Mouse (Mus musculus) limb, embryonic 10.5 days (tissue): Measurements from ENCODE around the gene Sh3gl1. TPM values are rescaled to one million over a fixed set of nuclear protein-coding genes. Genes with fewer than 3 reads are reported as not detected.
"Not testable (repeated sequence)": the region's sequence is repeated elsewhere in the genome, so short reads cannot be mapped to it uniquely, and the experiment has no call there.

Source experiments
- DNase-seq: peaks from one replicate; pipeline ENCODE4 v3.0.0-alpha.2; 2017; ENCODE audit warnings: low spot score
- H3K27ac ChIP-seq: fragments of 300-500 bp; sonication (generic); 2 replicates; pipeline ENCODE4 v1.5.1; 2016; ENCODE audit warnings: mild to moderate bottlenecking
- H3K27me3 ChIP-seq: fragments of 300-500 bp; sonication (generic); 2 replicates; pipeline ENCODE4 v1.6.1; 2016; ENCODE audit warnings: low read depth, mild to moderate bottlenecking; ENCODE audit not compliant: poor library complexity, severe bottlenecking
- H3K36me3 ChIP-seq: fragments of 300-500 bp; sonication (generic); 2 replicates; pipeline ENCODE4 v1.6.1; 2016; ENCODE audit warnings: mild to moderate bottlenecking, moderate library complexity
- H3K4me1 ChIP-seq: fragments of 300-500 bp; sonication (generic); 2 replicates; pipeline ENCODE4 v1.6.1; 2016
- H3K4me3 ChIP-seq: fragments of 300-500 bp; sonication (generic); 2 replicates; pipeline ENCODE4 v1.5.1; 2016; ENCODE audit warnings: mild to moderate bottlenecking, moderate library complexity
- H3K9me3 ChIP-seq: fragments of 300-500 bp; sonication (generic); replicated peaks from 2 replicates; pipeline ENCODE4 v1.6.1; 2016; ENCODE audit warnings: mild to moderate bottlenecking
- WGBS: fragments of 180-500 bp; shearing (Covaris S2); methylation state at CpG from one replicate; pipeline ENCODE4 v1.1.7; 2016; 5-methylcytosine and 5-hydroxymethylcytosine counted together
- polyA plus RNA-seq: library from polyadenylated mRNA; unstranded; fragments of >200 nt; fragmentation: Nextera tagmentation; extraction: Ambion mirVana; gene quantifications from 2 replicates; pipeline ENCODE4 v1.2.1, GENCODE M21; 2016

Sh3gl1 gene
- polyA plus RNA-seq, 1 experiment from 2014 or later = 187 TPM

- H3K36me3 ChIP-seq = peaks cover 100% of the 10 kb centered on the region
- not testable (repeated sequence) for H3K4me1 ChIP-seq, H3K9me3 ChIP-seq, H3K4me3 ChIP-seq, DNase-seq, H3K27ac ChIP-seq, H3K27me3 ChIP-seq
- 86% methylated on average over 6 of the region's 6 CpGs for WGBS
Observed at GRCm38 (mm10) chr17:56065715-56066114, 29.3 kb upstream of the Sh3gl1 start.

DNA sequence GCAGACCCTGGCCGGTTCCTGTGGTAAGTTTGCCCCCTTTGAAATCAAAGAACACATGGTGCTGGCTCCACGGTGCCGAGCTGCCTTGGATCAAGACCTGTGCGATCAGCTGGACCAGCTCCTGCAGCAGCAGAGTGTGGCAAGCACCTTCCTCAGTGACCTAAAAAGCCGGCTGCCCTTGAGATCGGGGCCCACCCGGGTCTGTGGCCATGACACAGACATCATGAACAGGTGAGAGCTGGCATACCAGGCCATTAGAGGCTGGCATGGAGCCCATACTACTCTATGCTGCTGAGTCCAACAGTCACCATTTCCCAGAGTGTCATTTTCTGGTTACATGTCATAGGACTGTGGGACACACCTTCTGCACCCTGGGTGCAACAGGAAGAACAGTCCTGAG is 25.6 kb upstream of the Sh3gl1 start:
- Histone ChIP-seq H3K9me3 (no peaks in the 10 kb centered on the region), H3K4me3 (no peak overlapping the region), H3K36me3 (peaks cover 100% of the 10 kb centered on the region), H3K27me3 (no peaks in the 10 kb centered on the region), H3K27ac (no peak overlapping the region), H3K4me1 (no peaks in the 10 kb centered on the region)
- WGBS = 95% methylated on average over 7 of the region's 7 CpGs
- no peak for DNase-seq

DNA sequence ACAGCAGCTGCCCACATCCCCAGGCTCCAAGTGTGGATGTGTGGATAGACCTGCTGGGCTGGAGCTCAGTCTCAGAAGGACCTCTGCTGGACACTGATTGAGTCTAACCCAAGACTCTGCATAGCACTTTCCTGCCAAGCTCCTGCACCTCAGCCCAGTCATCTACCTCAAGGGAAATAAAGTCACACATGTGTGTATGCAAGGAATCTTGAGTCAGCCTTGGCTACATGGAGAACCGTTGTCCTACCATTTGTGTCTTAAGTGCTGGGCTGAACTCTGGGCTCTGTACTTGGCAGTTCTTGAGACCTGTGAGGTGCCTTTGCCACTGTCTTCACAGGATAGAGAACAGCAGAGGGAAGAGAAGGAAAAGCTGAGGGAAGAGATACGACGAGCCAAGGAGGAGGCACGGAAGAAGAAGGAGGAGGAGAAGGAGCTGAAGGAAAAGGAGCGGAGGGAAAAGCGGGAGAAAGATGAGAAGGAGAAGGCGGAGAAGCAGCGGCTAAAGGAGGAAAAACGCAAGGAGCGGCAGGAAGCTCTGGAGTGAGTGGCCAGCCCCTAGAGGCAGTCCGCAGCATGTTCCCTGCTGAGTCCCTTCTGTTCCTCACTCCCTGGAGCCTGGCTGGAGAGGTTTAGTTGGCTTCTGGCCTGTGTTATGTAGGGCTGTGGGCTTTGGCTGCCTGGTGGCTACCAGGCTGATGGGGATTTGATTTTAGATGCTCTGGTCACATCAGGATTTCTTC is 21.1 kb upstream of the Sh3gl1 start:
- Histone ChIP-seq H3K27ac (no peak overlapping the region), H3K4me3 (no peak overlapping the region), H3K4me1 (no peaks in the 10 kb centered on the region), H3K9me3 (no peaks in the 10 kb centered on the region), H3K27me3 (no peaks in the 10 kb centered on the region), H3K36me3 (peaks cover 97% of the 10 kb centered on the region)
- DNase-seq = no peak
- 82% methylated on average over 11 of the region's 11 CpGs for WGBS

DNA sequence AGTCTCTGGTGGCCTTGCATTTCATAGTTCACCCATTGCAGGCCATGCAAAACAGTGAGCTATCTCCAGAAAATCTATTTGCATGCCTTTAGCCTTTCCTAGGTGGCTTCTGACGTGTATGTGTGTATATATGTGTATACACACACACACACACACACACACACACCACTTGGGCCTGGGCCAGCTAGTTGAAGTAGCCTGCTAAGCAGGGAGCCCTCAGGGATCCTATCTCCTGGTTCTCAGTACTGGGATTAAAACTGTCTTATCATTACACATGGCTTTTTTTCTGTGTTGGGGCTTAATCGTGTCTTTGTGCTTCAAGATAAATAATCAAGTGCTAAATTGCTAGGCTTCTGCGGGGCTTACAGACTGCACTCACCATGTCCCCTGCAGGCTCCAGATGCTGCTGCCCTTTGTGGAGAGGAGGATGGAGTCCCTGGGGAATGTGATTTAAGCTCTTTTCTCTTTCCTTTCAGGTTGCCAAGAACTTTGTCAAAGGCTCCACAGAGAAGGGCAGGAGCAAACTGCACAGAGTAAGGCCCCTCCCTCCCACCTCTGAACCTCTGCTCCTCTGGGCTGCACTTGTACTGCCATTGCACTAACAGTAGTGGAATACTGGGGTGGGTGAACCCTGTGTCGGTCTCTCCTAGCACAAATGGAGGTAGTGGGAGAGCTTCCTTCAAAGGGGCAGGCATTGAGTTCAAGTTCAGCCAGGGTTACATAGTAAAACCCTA is 19.7 kb upstream of the Sh3gl1 start:
- H3K4me1 ChIP-seq = no peaks in the 10 kb centered on the region
- 90% methylated on average over 4 of the region's 4 CpGs for WGBS
- H3K27ac ChIP-seq = no peak overlapping the region
- DNase-seq = no peak
- H3K9me3 ChIP-seq = no peaks in the 10 kb centered on the region
- H3K4me3 ChIP-seq = no peak overlapping the region
- H3K36me3 ChIP-seq = peaks cover 97% of the 10 kb centered on the region
- no peaks in the 10 kb centered on the region for H3K27me3 ChIP-seq

GRCm38 (mm10) chr17:56054938-56055337 is 18.5 kb upstream of the Sh3gl1 start:
- no peak for DNase-seq
- no peaks in the 10 kb centered on the region for H3K9me3 ChIP-seq
- no peak overlapping the region for H3K4me3 ChIP-seq
- H3K27ac ChIP-seq = no peak overlapping the region
- peaks cover 97% of the 10 kb centered on the region for H3K36me3 ChIP-seq
- H3K4me1 ChIP-seq = no peaks in the 10 kb centered on the region
- no peaks in the 10 kb centered on the region for H3K27me3 ChIP-seq

GRCm38 (mm10) chr17:56051369-56051768 is 14.9 kb upstream of the Sh3gl1 start:
- Histone ChIP-seq H3K27ac (no peak overlapping the region), H3K9me3 (no peaks in the 10 kb centered on the region), H3K4me3 (no peak overlapping the region), H3K4me1 (no peaks in the 10 kb centered on the region), H3K27me3 (no peaks in the 10 kb centered on the region), H3K36me3 (peaks cover 97% of the 10 kb centered on the region)
- no peak for DNase-seq
- 91% methylated on average over 5 of the region's 5 CpGs for WGBS

DNA sequence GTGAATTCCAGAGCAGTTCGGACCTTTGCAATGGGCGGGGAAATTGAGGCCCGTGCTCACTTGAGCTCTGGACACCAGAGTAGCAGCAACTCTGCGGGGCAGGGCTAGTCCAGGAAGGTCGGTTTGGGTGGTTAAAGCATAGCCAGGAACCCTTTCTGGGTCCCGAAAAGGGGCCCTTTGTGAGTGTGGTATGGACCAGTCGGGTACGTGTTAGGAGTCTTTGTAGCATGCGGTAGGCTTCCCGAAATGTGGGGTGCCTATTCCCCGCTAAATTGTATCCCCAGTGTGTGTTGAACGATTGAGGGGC is 4.4 kb upstream of the Sh3gl1 start:
- Histone ChIP-seq H3K9me3 (no peaks in the 10 kb centered on the region), H3K4me3 (peak overlapping the region; percentile 81), H3K27me3 (no peaks in the 10 kb centered on the region), H3K4me1 (peaks cover 19% of the 10 kb centered on the region), H3K27ac (peak overlapping the region; percentile 95), H3K36me3 (peaks cover 37% of the 10 kb centered on the region)
- WGBS = 2% methylated on average over 12 of the region's 12 CpGs
- DNase-seq = peak; percentile 58

- WGBS = under 1% methylated on average over 68 of the region's 68 CpGs
- no peaks in the 10 kb centered on the region for H3K27me3 ChIP-seq
- peaks cover 31% of the 10 kb centered on the region for H3K36me3 ChIP-seq
- peaks cover 23% of the 10 kb centered on the region for H3K4me1 ChIP-seq
- H3K9me3 ChIP-seq = no peaks in the 10 kb centered on the region
- peak within 1 kb of the TSS; percentile 95 for H3K27ac ChIP-seq
- peak within 1 kb of the TSS; percentile 81 for H3K4me3 ChIP-seq
- peak; percentile 97 for DNase-seq
Observed at GRCm38 (mm10) chr17:56040030-56040856, 3.8 kb upstream of the Sh3gl1 start, which contains the start of gene Chaf1a. Chaf1a (plus strand) TSS chr17:56040439.

GRCm38 (mm10) chr17:56039345-56039744 is 2.9 kb upstream of the Sh3gl1 start:
- H3K27ac ChIP-seq = peak overlapping the region; percentile 95; the same call in 1 of the 2 replicates
- DNase-seq = no peak
- no peaks in the 10 kb centered on the region for H3K27me3 ChIP-seq
- H3K9me3 ChIP-seq = no peaks in the 10 kb centered on the region
- H3K4me1 ChIP-seq = peaks cover 31% of the 10 kb centered on the region
- H3K36me3 ChIP-seq = peaks cover 30% of the 10 kb centered on the region
- 80% methylated on average over 4 of the region's 4 CpGs for WGBS
- H3K4me3 ChIP-seq = peak overlapping the region; percentile 81; the same call in 1 of the 2 replicates

DNA sequence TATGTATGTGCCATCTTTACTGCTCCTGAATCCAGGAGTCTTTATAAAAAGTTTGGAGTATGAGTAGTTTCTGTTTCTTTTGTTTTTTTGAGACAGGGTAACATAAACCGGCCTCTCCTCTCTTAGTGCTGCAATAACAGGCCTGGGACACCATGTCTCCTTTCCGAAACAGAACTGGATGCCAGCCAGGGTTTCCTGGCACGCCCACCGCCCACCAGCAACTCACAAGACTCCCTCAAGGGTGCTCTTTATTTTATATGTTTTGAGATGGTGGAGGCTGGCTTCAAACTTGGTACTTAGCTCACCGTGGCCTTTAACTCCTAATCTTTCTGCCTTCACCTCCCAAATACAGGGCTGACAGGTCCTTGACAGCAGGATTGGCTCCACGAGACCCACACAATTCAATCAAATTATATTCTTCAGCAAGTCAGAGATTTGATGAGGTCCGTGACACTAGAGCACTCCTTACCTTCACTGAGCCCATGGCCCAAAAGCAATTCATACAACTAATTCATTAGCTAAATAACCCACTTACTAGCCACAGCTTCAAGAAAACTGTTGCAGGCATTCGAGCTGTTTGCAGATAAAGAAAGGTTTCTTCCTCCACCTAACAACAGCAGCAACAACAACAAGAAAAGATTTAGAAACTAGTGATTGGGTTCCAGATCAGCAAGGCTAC is 2.3 kb upstream of the Sh3gl1 start:
- no peak overlapping the region for H3K27ac ChIP-seq
- H3K4me3 ChIP-seq = no peak overlapping the region
- peaks cover 30% of the 10 kb centered on the region for H3K36me3 ChIP-seq
- H3K4me1 ChIP-seq = peaks cover 31% of the 10 kb centered on the region
- no peaks in the 10 kb centered on the region for H3K9me3 ChIP-seq
- 88% methylated on average over 8 of the region's 8 CpGs for WGBS
- DNase-seq = no peak
- H3K27me3 ChIP-seq = no peaks in the 10 kb centered on the region

GRCm38 (mm10) chr17:56036901-56037287 is 459 bp upstream of the Sh3gl1 start:
- Histone ChIP-seq H3K27ac (peak overlapping the region; percentile 93), H3K4me3 (peak overlapping the region; percentile 91), H3K9me3 (no peaks in the 10 kb centered on the region), H3K27me3 (no peaks in the 10 kb centered on the region), H3K36me3 (peaks cover 34% of the 10 kb centered on the region), H3K4me1 (peaks cover 35% of the 10 kb centered on the region)
- WGBS = 37% methylated on average over 13 of the region's 13 CpGs
- no peak for DNase-seq

DNA sequence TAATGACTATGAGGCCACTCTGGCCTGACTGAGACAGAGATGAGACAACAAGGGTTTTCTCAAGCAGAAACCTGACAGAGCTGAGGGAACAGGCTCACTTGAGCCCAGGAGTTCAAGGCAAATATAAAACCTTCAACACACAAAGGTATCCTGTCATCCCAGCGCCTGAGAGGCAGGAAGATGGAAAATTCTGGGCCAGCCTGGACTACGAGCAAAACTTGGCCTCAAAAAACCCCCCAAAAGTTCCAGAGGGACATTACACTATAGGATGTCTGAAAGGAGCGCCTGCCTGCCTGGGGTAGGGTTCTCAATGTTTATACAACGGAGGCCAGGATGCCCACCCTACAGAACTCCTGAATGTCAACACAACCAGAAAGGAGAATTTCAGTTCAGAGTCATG is 1.2 kb downstream of the Sh3gl1 start:
- Histone ChIP-seq H3K36me3 (peaks cover 50% of the 10 kb centered on the region), H3K9me3 (no peaks in the 10 kb centered on the region), H3K4me3 (peak overlapping the region; percentile 91), H3K27me3 (no peaks in the 10 kb centered on the region), H3K4me1 (peaks cover 24% of the 10 kb centered on the region), H3K27ac (peak overlapping the region; percentile 93; the same call in 1 of the 2 replicates)
- DNase-seq = no peak
- WGBS = 83% methylated on average over 4 of the region's 4 CpGs
